Mouse (Mus musculus) neural tube, embryonic 11.5 days (tissue): ENCODE measurements around the gene Hpn. TPM values are rescaled to one million over a fixed set of nuclear protein-coding genes. Genes with fewer than 3 reads are reported as not detected.

Experiments used
- ATAC-seq: fragments of 200-750 bp; cut with Nextera tagmentation; 2 replicates; pipeline ENCODE4 v1.8.0; 2017; ENCODE audit warnings: moderate number of reproducible peaks, mild to moderate bottlenecking, moderate TSS enrichment, moderate library complexity; ENCODE audit not compliant: insufficient read depth, low FRiP score, low TSS enrichment
- DNase-seq: peaks from one replicate; pipeline ENCODE4 v3.0.0-alpha.2; 2015; ENCODE audit warnings: low spot score
- H3K27ac ChIP-seq: fragments of 300-500 bp; sonication (generic); 2 replicates; pipeline ENCODE4 v1.5.1; 2014; ENCODE audit warnings: low read depth, mild to moderate bottlenecking, low read length
- H3K27me3 ChIP-seq: fragments of 300-500 bp; sonication (generic); 2 replicates; pipeline ENCODE4 v1.6.1; 2014; ENCODE audit warnings: mild to moderate bottlenecking, low read length, mixed read lengths; ENCODE audit not compliant: control insufficient read depth, insufficient read depth
- H3K36me3 ChIP-seq: fragments of 300-500 bp; sonication (generic); 2 replicates; pipeline ENCODE4 v1.6.1; 2014; ENCODE audit warnings: mild to moderate bottlenecking, low read length, moderate library complexity, mixed read lengths; ENCODE audit not compliant: control insufficient read depth, insufficient read depth
- H3K4me1 ChIP-seq: fragments of 300-500 bp; sonication (generic); 2 replicates; pipeline ENCODE4 v1.6.1; 2014; ENCODE audit warnings: low read length, mixed read lengths; ENCODE audit not compliant: control insufficient read depth, insufficient read depth
- H3K4me2 ChIP-seq: fragments of 300-500 bp; sonication (generic); 2 replicates; pipeline ENCODE4 v1.6.1; 2014; ENCODE audit warnings: low read depth, mild to moderate bottlenecking, moderate library complexity
- H3K4me3 ChIP-seq: fragments of 300-500 bp; sonication (generic); 2 replicates; pipeline ENCODE4 v1.5.1; 2014; ENCODE audit warnings: low read depth, low read length
- H3K9ac ChIP-seq: fragments of 300-500 bp; sonication (generic); 2 replicates; pipeline ENCODE4 v1.6.1; 2014; ENCODE audit warnings: mild to moderate bottlenecking, low read length
- H3K9me3 ChIP-seq: fragments of 300-500 bp; sonication (generic); 2 replicates; pipeline ENCODE4 v1.6.1; 2016; ENCODE audit warnings: low read length; ENCODE audit not compliant: control insufficient read depth
- WGBS: fragments of 180-500 bp; shearing (Covaris S2); extraction: QIAGEN DNeasy Blood & Tissue Kit; methylation state at CpG from one replicate; pipeline ENCODE4 v1.1.7; 2014; 5-methylcytosine and 5-hydroxymethylcytosine counted together
- polyA plus RNA-seq: library from polyadenylated mRNA; unstranded; fragments of >200 nt; fragmentation: Nextera tagmentation; extraction: Ambion mirVana; gene quantifications from 2 replicates; pipeline ENCODE4 v1.2.1, GENCODE M21; 2014

Hpn gene
- polyA plus RNA-seq, 1 experiment from 2014 or later = 1.6 TPM

DNA sequence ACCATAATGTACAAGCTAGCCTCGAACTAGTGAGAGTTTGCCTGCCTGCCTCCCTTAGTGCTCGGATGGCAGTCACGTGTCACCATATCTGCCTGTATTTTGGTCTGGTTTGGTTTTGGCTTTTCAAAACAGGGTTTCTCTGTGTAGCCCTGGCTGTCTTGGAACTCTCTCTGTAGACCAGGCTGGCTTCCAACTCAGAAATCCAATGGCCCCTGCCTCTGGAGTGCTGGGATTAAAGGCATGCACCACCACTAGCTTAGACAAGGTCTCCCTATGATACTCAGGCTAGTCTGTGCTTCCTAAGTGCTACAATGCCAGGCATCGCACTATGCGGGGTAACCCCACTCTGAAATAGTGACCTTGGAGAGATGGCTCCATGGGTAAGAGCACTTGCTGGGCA, 5.3 kb downstream of the Hpn start:
- DNase-seq (no peak), ATAC-seq (no peak)
- Histone ChIP-seq H3K4me2 (no peak overlapping the region), H3K36me3 (no peaks in the 10 kb centered on the region), H3K27me3 (no peaks in the 10 kb centered on the region), H3K4me3 (no peak overlapping the region), H3K9ac (no peak overlapping the region), H3K4me1 (no peaks in the 10 kb centered on the region), H3K27ac (no peak overlapping the region), H3K9me3 (no peaks in the 10 kb centered on the region)
- 85% methylated on average over 5 of the region's 5 CpGs for WGBS

DNA sequence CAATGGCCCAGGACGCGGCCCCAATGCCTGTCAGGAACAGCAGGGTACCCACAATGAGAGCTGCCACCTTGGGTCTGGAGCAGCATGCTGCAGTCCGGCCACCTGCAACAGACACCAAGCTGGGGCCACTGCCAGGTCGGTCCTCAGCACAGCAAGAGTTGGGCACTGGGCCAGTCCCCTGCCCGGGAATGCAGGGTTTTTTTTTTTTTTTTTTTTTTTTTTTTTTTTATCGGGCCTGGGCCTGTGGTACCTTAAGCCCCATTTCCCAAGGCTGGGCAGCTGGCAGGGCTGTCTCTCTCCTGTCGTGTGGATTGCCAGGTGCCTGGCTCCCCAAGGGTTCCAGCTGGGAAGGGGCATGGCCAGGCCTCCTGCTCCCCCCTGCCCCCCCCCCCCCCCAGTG, 6.0 kb downstream of the Hpn start:
- 59% methylated on average over 6 of the region's 7 CpGs for WGBS
- Histone ChIP-seq H3K27me3 (no peaks in the 10 kb centered on the region), H3K27ac (no peak overlapping the region), H3K4me1 (no peaks in the 10 kb centered on the region), H3K9ac (no peak overlapping the region), H3K4me3 (no peak overlapping the region), H3K9me3 (no peaks in the 10 kb centered on the region), H3K36me3 (no peaks in the 10 kb centered on the region), H3K4me2 (no peak overlapping the region)
- ATAC-seq (no peak), DNase-seq (no peak)

DNA sequence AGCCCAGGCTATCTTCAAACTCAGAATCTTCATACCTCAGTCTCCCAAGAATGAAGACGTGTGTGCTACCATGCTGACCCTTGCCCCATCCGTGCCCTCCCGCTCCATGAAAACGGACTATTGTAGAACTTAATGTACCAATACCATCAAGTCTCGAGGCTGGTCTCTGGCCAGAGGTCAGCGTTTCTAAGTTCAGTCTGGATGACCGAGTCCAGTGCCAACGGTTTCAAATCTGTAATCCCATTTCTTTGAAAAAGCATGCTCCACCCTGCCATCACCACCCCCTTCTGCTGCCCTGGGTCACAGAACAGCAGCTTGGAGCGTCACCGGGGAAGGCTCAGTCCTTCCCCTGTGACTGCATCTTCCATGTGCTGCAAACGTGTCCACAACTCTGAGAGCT, 7.3 kb downstream of the Hpn start:
- no peaks in the 10 kb centered on the region for H3K36me3 ChIP-seq
- no peak overlapping the region for H3K9ac ChIP-seq
- no peak overlapping the region for H3K4me3 ChIP-seq
- ATAC-seq (no peak), DNase-seq (no peak)
- H3K4me2 ChIP-seq = no peak overlapping the region
- WGBS = 87% methylated on average over 11 of the region's 11 CpGs
- no peak overlapping the region for H3K27ac ChIP-seq
- H3K9me3 ChIP-seq = no peaks in the 10 kb centered on the region
- no peaks in the 10 kb centered on the region for H3K4me1 ChIP-seq
- H3K27me3 ChIP-seq = no peaks in the 10 kb centered on the region

DNA sequence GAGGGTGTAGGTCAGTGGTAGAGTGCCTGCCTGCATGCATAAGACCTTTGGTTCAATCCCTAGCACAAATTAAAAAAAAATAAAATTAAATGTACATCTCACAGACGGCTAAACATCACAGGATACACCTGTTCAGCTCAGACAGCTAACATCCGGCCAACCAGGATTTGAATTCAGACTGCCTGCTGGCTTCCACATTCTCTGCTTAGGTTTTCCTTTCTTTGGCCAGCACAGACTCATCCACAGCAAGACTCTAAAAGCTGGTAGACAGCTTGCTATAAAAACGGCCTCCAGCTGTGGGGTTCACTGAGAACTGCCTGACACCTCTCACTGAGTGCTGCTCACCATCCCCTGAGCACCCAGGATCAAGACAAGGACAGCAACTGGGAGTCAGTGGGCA, 8.9 kb downstream of the Hpn start:
- DNase-seq (no peak), ATAC-seq (no peak)
- Histone ChIP-seq H3K4me1 (no peaks in the 10 kb centered on the region), H3K4me3 (no peak overlapping the region), H3K27me3 (no peaks in the 10 kb centered on the region), H3K4me2 (no peak overlapping the region), H3K36me3 (no peaks in the 10 kb centered on the region), H3K27ac (no peak overlapping the region), H3K9ac (no peak overlapping the region), H3K9me3 (no peaks in the 10 kb centered on the region)
- 52% methylated on average over 3 of the region's 3 CpGs for WGBS

DNA sequence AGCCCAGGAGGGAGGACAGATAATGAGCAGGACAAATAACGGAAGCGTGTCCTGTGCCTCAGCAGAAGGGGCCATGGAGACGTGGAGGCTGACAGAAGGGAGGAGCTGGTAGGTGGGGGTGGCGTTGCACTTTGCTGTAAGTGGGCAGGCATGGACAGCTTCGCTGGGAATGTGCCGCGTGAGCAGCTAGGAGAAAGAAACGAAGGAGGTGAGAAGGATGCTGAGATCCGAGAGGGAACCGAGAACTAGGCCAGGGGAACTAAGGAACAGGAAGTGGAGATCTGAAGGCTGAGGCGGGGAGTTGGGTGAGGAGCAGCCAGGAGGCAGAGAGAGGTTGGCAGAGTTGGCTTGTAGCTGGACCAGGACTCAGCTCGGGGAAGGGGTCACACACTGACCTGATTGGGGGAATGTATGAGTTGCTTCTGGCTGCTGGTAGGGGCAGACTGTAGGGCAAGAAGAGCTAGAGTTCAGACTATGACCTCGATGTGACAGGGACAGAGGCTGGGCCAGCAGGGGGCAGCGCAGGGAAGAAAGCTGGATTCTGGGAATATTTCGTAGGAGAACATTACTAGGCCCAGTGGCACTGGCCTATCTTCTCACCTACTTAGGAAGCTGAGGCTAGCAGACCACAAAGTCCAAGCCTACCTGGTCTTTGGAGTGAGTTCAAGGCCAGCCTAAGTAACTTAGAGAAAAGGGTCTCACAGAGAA, 9.9 kb downstream of the Hpn start:
- ATAC-seq (no peak), DNase-seq (peak; percentile 65)
- H3K4me2 ChIP-seq = no peak overlapping the region

DNA sequence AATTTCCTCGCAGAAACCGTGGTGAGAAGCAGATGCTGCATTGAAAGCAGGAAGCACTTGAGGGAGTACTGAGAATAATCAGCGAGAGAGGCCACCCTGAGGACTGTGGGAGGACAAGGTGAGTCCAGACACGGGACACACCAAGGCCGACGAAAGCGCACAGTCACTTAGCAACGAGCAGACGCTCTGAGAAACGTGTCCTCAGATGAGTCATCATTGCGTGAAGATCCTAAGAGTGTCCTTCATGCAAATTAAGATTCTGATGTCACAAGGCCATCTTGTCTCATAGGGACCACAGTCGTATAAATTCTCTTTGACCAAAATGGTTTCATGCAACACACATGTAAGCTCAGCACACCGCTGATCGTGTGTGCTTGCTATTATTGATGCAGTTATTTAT, 14.3 kb downstream of the Hpn start:
- ATAC-seq = no peak
- WGBS = 86% methylated on average over 14 of the region's 14 CpGs
- Histone ChIP-seq H3K4me3 (no peak overlapping the region), H3K36me3 (no peaks in the 10 kb centered on the region), H3K9ac (no peak overlapping the region), H3K4me1 (no peaks in the 10 kb centered on the region), H3K27me3 (no peaks in the 10 kb centered on the region), H3K27ac (no peak overlapping the region), H3K4me2 (no peak overlapping the region), H3K9me3 (no peaks in the 10 kb centered on the region)
- DNase-seq = no peak

More for the DNA sequence above, 9.9 kb downstream of the Hpn start:
- H3K36me3 ChIP-seq = no peaks in the 10 kb centered on the region
- no peak overlapping the region for H3K4me3 ChIP-seq
- no peaks in the 10 kb centered on the region for H3K4me1 ChIP-seq
- no peaks in the 10 kb centered on the region for H3K27me3 ChIP-seq
- no peaks in the 10 kb centered on the region for H3K9me3 ChIP-seq
- 64% methylated on average over 15 of the region's 15 CpGs for WGBS
- no peak overlapping the region for H3K9ac ChIP-seq
- H3K27ac ChIP-seq = no peak overlapping the region

DNA sequence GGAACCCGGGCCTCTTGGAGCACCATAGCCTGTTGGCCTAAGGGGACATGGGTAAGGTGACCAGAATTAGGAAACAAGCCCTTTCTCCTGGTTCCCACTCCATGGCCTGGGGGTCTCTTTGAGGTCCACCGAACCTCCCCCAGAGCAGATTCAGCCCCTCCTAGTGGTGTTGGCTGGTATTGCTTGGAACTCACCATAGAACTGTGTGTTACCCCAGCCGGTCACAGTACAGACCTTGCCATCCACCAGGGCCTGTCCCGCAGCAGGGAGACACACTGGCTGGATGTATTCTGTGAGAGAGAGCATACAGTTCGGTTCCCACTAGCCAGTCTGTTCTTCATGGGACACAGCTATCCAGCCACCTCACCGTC, 15.5 kb downstream of the Hpn start:
- no peaks in the 10 kb centered on the region for H3K27me3 ChIP-seq
- H3K9me3 ChIP-seq = no peaks in the 10 kb centered on the region
- H3K27ac ChIP-seq = no peak overlapping the region
- H3K4me2 ChIP-seq = no peak overlapping the region
- H3K9ac ChIP-seq = no peak overlapping the region
- ATAC-seq (no peak), DNase-seq (no peak)
- WGBS = 85% methylated on average over 6 of the region's 6 CpGs
- no peak overlapping the region for H3K4me3 ChIP-seq
- no peaks in the 10 kb centered on the region for H3K36me3 ChIP-seq
- H3K4me1 ChIP-seq = no peaks in the 10 kb centered on the region

DNA sequence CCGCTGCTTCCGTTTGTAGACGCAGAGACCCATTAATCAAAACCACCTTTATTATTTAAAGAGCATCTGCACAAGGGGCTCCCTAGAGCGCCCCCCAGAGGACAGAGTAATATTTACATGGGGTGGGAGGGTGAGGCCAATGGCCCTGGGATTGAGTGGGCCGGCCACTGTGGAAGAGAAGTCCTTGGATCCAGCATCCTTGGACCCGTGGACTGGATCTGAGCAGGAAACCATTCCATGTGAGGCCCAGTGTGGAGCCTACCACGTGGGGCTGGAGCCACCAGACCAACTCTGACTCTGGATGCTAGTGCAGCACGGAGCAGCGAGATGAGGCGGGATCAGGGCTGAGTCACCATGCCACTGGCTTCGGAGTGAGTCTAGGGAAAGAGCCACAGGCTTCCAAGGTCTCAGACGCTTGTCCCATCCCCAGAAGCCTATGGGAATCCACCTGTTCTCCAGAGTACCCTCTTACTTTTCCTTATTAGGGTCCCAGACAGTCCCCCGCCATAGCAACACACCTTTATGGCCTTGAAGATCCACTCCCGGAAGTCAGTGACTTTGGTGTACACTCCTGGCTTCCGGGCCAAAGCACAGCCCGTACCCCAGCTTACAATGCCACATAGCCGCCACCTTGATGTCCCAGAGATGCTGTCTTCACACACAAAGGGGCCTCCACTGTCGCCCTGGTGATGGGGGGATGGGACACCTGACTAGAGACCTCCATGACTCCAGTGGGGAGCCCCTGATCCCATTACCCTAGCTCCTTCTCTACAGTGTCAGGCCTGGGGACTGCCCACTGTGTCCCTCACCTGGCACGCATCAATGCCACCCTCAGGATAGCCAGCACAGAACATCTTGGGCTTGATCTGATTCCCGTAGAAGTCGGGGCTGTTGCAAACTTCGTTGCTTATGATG, 16.1 kb downstream of the Hpn start:
- Histone ChIP-seq H3K9ac (no peak overlapping the region), H3K27ac (no peak overlapping the region), H3K36me3 (no peaks in the 10 kb centered on the region), H3K4me2 (no peak overlapping the region), H3K4me1 (no peaks in the 10 kb centered on the region), H3K9me3 (no peaks in the 10 kb centered on the region), H3K4me3 (no peak overlapping the region), H3K27me3 (no peaks in the 10 kb centered on the region)
- DNase-seq = peak; percentile 14
- no peak for ATAC-seq
- WGBS = 80% methylated on average over 22 of the region's 22 CpGs
